Mouse (Mus musculus) MEL (cell line): Measurements from ENCODE around the gene Ccdc91. TPM values are rescaled to one million over a fixed set of nuclear protein-coding genes. Genes with fewer than 3 reads are reported as not detected.

Source experiments
- DNase-seq: peaks from one replicate; pipeline ENCODE4 v3.0.0; 2011; ENCODE audit warnings: low read depth, low spot score
- H3K27ac ChIP-seq: 2 replicates; pipeline ENCODE4 v1.5.1; 2012; ENCODE audit warnings: low read depth, mild to moderate bottlenecking, control low read depth, low read length, moderate library complexity; ENCODE audit not compliant: control insufficient read depth
- H3K27me3 ChIP-seq, 2 experiments: fragments of 150-350 bp in 1 of 2; sonication (generic) in 1 of 2; 2 replicates each; pipeline ENCODE4 v1.6.1; 2012; ENCODE audit warnings: low read length in 2 of 2, mild to moderate bottlenecking in 2 of 2, improper control_type of control experiment in 1 of 2, moderate library complexity in 1 of 2; ENCODE audit not compliant: insufficient read depth in 2 of 2, control insufficient read depth in 1 of 2
- H3K36me3 ChIP-seq, 2 experiments: 2 replicates each; pipeline ENCODE4 v1.6.1; 2012 to 2014; ENCODE audit warnings: low read length in 2 of 2, improper control_type of control experiment in 1 of 2, inconsistent platforms in 1 of 2, mild to moderate bottlenecking in 1 of 2; ENCODE audit not compliant: insufficient read depth in 2 of 2, control insufficient read depth in 1 of 2
- H3K4me1 ChIP-seq, 2 experiments: fragments of 150-350 bp in 1 of 2; sonication (generic) in 1 of 2; 2 replicates each; pipeline ENCODE4 v1.6.1; 2012; ENCODE audit warnings: low read length in 2 of 2, improper control_type of control experiment in 1 of 2, mild to moderate bottlenecking in 1 of 2; ENCODE audit not compliant: insufficient read depth in 2 of 2, control insufficient read depth in 1 of 2
- H3K4me3 ChIP-seq, 2 experiments: fragments of 150-350 bp in 1 of 2; sonication (generic) in 1 of 2; 2 replicates each; pipeline ENCODE4 v1.5.1; 2012; ENCODE audit warnings: low read depth in 2 of 2, low read length in 2 of 2, mild to moderate bottlenecking in 2 of 2, moderate library complexity in 2 of 2, control low read depth in 1 of 2, improper control_type of control experiment in 1 of 2; ENCODE audit not compliant: control insufficient read depth in 1 of 2, insufficient read depth in 1 of 2
- H3K79me2 ChIP-seq: 2 replicates; pipeline ENCODE4 v1.6.1; 2012; ENCODE audit warnings: mild to moderate bottlenecking, low read length, moderate library complexity; ENCODE audit not compliant: control insufficient read depth, poor library complexity, insufficient read depth
- H3K9ac ChIP-seq: 2 replicates; pipeline ENCODE4 v1.6.1; 2012; ENCODE audit warnings: low read depth, mild to moderate bottlenecking, control low read depth, low read length, moderate library complexity; ENCODE audit not compliant: control insufficient read depth, poor library complexity, severe bottlenecking
- H3K9me3 ChIP-seq: fragments of 150-350 bp; sonication (generic); replicated peaks from 2 replicates; pipeline ENCODE4 v1.6.1; 2012; ENCODE audit warnings: mild to moderate bottlenecking, low read length, improper control_type of control experiment, moderate library complexity; ENCODE audit not compliant: insufficient read depth
- BHLHE40 ChIP-seq: IDR thresholded peaks from 2 replicates; pipeline ENCODE4 v1.6.1; 2012; ENCODE audit warnings: low read depth, mild to moderate bottlenecking, inconsistent platforms, low read length, improper control_type of control experiment, borderline replicate concordance
- CHD2 ChIP-seq: IDR thresholded peaks from 2 replicates; pipeline ENCODE4 v1.6.1; 2011; ENCODE audit warnings: low read length, improper control_type of control experiment
- CTCF ChIP-seq, 3 experiments: IDR thresholded peaks in 2 of 3; conservative IDR thresholded peaks in 1 of 3; 2 replicates each; pipeline ENCODE4 v1.5.1; 2011 to 2012; ENCODE audit warnings: low read length in 3 of 3, low read depth in 2 of 3, mild to moderate bottlenecking in 2 of 3, improper control_type of control experiment in 1 of 3, inconsistent platforms in 1 of 3, mixed read lengths in 1 of 3, moderate library complexity in 1 of 3; ENCODE audit not compliant: control insufficient read depth in 1 of 3, insufficient read depth in 1 of 3, poor library complexity in 1 of 3, severe bottlenecking in 1 of 3
- E2F4 ChIP-seq: IDR thresholded peaks from 2 replicates; pipeline ENCODE4 v1.6.1; 2011; ENCODE audit warnings: low read depth, low read length, improper control_type of control experiment, borderline replicate concordance
- ETS1 ChIP-seq: IDR thresholded peaks from 2 replicates; pipeline ENCODE4 v1.6.1; 2012; ENCODE audit warnings: low read depth, mild to moderate bottlenecking, inconsistent platforms, low read length, improper control_type of control experiment, moderate library complexity
- GABPA ChIP-seq: IDR thresholded peaks from 2 replicates; pipeline ENCODE4 v1.6.1; 2012; ENCODE audit warnings: low read depth, mild to moderate bottlenecking, inconsistent platforms, low read length, improper control_type of control experiment, moderate library complexity
- GATA1 ChIP-seq: IDR thresholded peaks from 2 replicates; pipeline ENCODE4 v1.6.1; 2011; ENCODE audit warnings: low read depth, low read length, improper control_type of control experiment
- HCFC1 ChIP-seq: IDR thresholded peaks from 2 replicates; pipeline ENCODE4 v1.6.1; 2012; ENCODE audit warnings: low read depth, mild to moderate bottlenecking, inconsistent platforms, low read length, improper control_type of control experiment, moderate library complexity
- JUND ChIP-seq: IDR thresholded peaks from 2 replicates; pipeline ENCODE4 v1.6.1; 2011; ENCODE audit warnings: low read depth, mild to moderate bottlenecking, improper control_type of control experiment, low read length
- KAT2A ChIP-seq: conservative IDR thresholded peaks from 2 replicates; pipeline ENCODE4 v1.6.1; 2012; ENCODE audit warnings: low read depth, low read length, improper control_type of control experiment, inconsistent platforms
- MAFK ChIP-seq: IDR thresholded peaks from 2 replicates; pipeline ENCODE4 v1.6.1; 2011; ENCODE audit warnings: low read depth, mild to moderate bottlenecking, low read length, improper control_type of control experiment, borderline replicate concordance
- MXI1 ChIP-seq: IDR thresholded peaks from 2 replicates; pipeline ENCODE4 v1.6.1; 2011; ENCODE audit warnings: mild to moderate bottlenecking, low read depth, low read length, improper control_type of control experiment
- NELFE ChIP-seq: IDR thresholded peaks from 2 replicates; pipeline ENCODE4 v1.6.1; 2011; ENCODE audit warnings: low read depth, low read length, improper control_type of control experiment
- POLR2A ChIP-seq, 2 experiments: IDR thresholded peaks; 2 replicates each; pipeline ENCODE4 v1.6.1; 2011 to 2012; ENCODE audit warnings: low read length in 2 of 2, mild to moderate bottlenecking in 2 of 2, control low read depth in 1 of 2, improper control_type of control experiment in 1 of 2, low read depth in 1 of 2, moderate library complexity in 1 of 2; ENCODE audit not compliant: control insufficient read depth in 1 of 2, insufficient read depth in 1 of 2, poor library complexity in 1 of 2
- RAD21 ChIP-seq: IDR thresholded peaks from 2 replicates; pipeline ENCODE4 v1.6.1; 2011; ENCODE audit warnings: mild to moderate bottlenecking, low read depth, low read length, improper control_type of control experiment
- RCOR1 ChIP-seq: IDR thresholded peaks from 2 replicates; pipeline ENCODE4 v1.6.1; 2012; ENCODE audit warnings: low read depth, mild to moderate bottlenecking, inconsistent platforms, low read length, improper control_type of control experiment
- SIN3A ChIP-seq: IDR thresholded peaks from 2 replicates; pipeline ENCODE4 v1.6.1; 2012; ENCODE audit warnings: low read length, improper control_type of control experiment, inconsistent platforms
- SMC3 ChIP-seq: IDR thresholded peaks from 2 replicates; pipeline ENCODE4 v1.6.1; 2011; ENCODE audit warnings: low read depth, low read length, improper control_type of control experiment
- TCF12 ChIP-seq: IDR thresholded peaks from 2 replicates; pipeline ENCODE4 v1.6.1; 2014; ENCODE audit warnings: low read depth, mild to moderate bottlenecking, inconsistent platforms, low read length, improper control_type of control experiment, moderate library complexity
- UBTF ChIP-seq: IDR thresholded peaks from 2 replicates; pipeline ENCODE4 v1.6.1; 2012; ENCODE audit warnings: low read depth, mild to moderate bottlenecking, inconsistent platforms, low read length, improper control_type of control experiment, moderate library complexity, borderline replicate concordance; ENCODE audit not compliant: insufficient read depth
- ZC3H11A ChIP-seq: IDR thresholded peaks from 2 replicates; pipeline ENCODE4 v1.6.1; 2012; ENCODE audit warnings: low read depth, mild to moderate bottlenecking, inconsistent platforms, low read length, improper control_type of control experiment
- ZKSCAN1 ChIP-seq: IDR thresholded peaks from 2 replicates; pipeline ENCODE4 v1.6.1; 2012; ENCODE audit warnings: low read depth, mild to moderate bottlenecking, inconsistent platforms, low read length, improper control_type of control experiment, moderate library complexity
- polyA plus RNA-seq, 2 experiments: library from polyadenylated mRNA; stranded (reverse) in 1 of 2; unstranded in 1 of 2; fragments of >175 nt in 1 of 2; fragments of >200 nt in 1 of 2; gene quantifications; 2 replicates each; pipeline versions ENCODE4 v1.2.1 to v1.2.4; 2012; ENCODE audit warnings: low replicate concordance in 2 of 2, low read depth in 1 of 2; ENCODE audit not compliant: insufficient read length in 2 of 2, insufficient read depth in 1 of 2, missing spikeins in 1 of 2
- total RNA-seq: library from RNA; depleted of rRNA; stranded (reverse); fragments of 300-350 nt; gene quantifications from 2 replicates; pipeline ENCODE4 v1.2.3, GENCODE M21; 2012

The Ccdc91 gene
- total and polyA plus RNA-seq, 3 experiments, result not detected

- H3K4me1 ChIP-seq, result no peaks in the 10 kb centered on the region
- TF ChIP-seq KAT2A, result no peak
- TF ChIP-seq CTCF (IDR thresholded peaks at IDR 0.05 in 2 of 3, conservative IDR thresholded peaks at IDR 0.05 in 1 of 3; ENCODE audit: control insufficient read depth in 1 of 3, insufficient read depth in 1 of 3, low read depth in 2 of 3, low read length in 3 of 3, poor library complexity in 1 of 3, severe bottlenecking in 1 of 3), result no peak
- TF ChIP-seq, all 39 proteins: peak for 0
- no peak overlapping the region for H3K27ac ChIP-seq
- no peaks in the 10 kb centered on the region for H3K9me3 ChIP-seq
- no peak for DNase-seq
- H3K79me2 ChIP-seq, result no peaks in the 10 kb centered on the region
- H3K27me3 ChIP-seq, result no peaks in the 10 kb centered on the region
- no peak overlapping the region for H3K9ac ChIP-seq
- no peak overlapping the region for H3K4me3 ChIP-seq
- no peaks in the 10 kb centered on the region for H3K36me3 ChIP-seq
Measured at GRCm38 (mm10) chr6:147506496-147506895, 30.9 kb downstream of the Ccdc91 start.

GRCm38 (mm10) chr6:147507186-147507585, 31.6 kb downstream of the Ccdc91 start:
- Histone ChIP-seq H3K36me3 (no peaks in the 10 kb centered on the region), H3K27ac (no peak overlapping the region), H3K9ac (no peak overlapping the region), H3K79me2 (no peaks in the 10 kb centered on the region), H3K4me1 (no peaks in the 10 kb centered on the region), H3K9me3 (no peaks in the 10 kb centered on the region), H3K27me3 (no peaks in the 10 kb centered on the region), H3K4me3 (no peak overlapping the region)
- TF ChIP-seq RCOR1, result no peak
- no peak for TF ChIP-seq CTCF (IDR thresholded peaks at IDR 0.05 in 2 of 3, conservative IDR thresholded peaks at IDR 0.05 in 1 of 3; ENCODE audit: control insufficient read depth in 1 of 3, insufficient read depth in 1 of 3, low read depth in 2 of 3, low read length in 3 of 3, poor library complexity in 1 of 3, severe bottlenecking in 1 of 3)
- TF ChIP-seq UBTF, result no peak
- TF ChIP-seq ZC3H11A, result no peak
- no peak for TF ChIP-seq POLR2A (IDR thresholded peaks at IDR 0.05; ENCODE audit: control insufficient read depth in 1 of 2, insufficient read depth in 1 of 2, low read depth in 1 of 2, low read length in 2 of 2, poor library complexity in 1 of 2)
- no peak for TF ChIP-seq MAFK
- TF ChIP-seq BHLHE40, result no peak
- TF ChIP-seq KAT2A, result no peak
- no peak for TF ChIP-seq SMC3
- no peak for TF ChIP-seq GATA1
- TF ChIP-seq SIN3A, result no peak
- no peak for DNase-seq

- Histone ChIP-seq H3K4me1 (no peaks in the 10 kb centered on the region), H3K27me3 (no peaks in the 10 kb centered on the region), H3K9me3 (no peaks in the 10 kb centered on the region), H3K79me2 (no peaks in the 10 kb centered on the region), H3K9ac (no peak overlapping the region), H3K36me3 (no peaks in the 10 kb centered on the region), H3K27ac (no peak overlapping the region), H3K4me3 (no peak overlapping the region)
- TF ChIP-seq SMC3 (no peak), ZC3H11A (no peak), TCF12 (no peak), JUND (no peak), RAD21 (no peak), E2F4 (no peak), GABPA (no peak), ETS1 (no peak), ZKSCAN1 (no peak), CHD2 (no peak), POLR2A (IDR thresholded peaks at IDR 0.05; ENCODE audit: control insufficient read depth in 1 of 2, insufficient read depth in 1 of 2, low read depth in 1 of 2, low read length in 2 of 2, poor library complexity in 1 of 2) (no peak), MXI1 (no peak), NELFE (no peak), CTCF (IDR thresholded peaks at IDR 0.05 in 2 of 3, conservative IDR thresholded peaks at IDR 0.05 in 1 of 3; ENCODE audit: control insufficient read depth in 1 of 3, insufficient read depth in 1 of 3, low read depth in 2 of 3, low read length in 3 of 3, poor library complexity in 1 of 3, severe bottlenecking in 1 of 3) (no peak), SIN3A (no peak), HCFC1 (no peak)
- no peak for DNase-seq
Measured at GRCm38 (mm10) chr6:147510516-147510915, 34.9 kb downstream of the Ccdc91 start.
